Mouse (Mus musculus): ENCODE results near the gene Proser3. TPM values are rescaled to one million over a fixed set of nuclear protein-coding genes. Genes with fewer than 3 reads are reported as not detected.

Proser3 gene
- polyA plus RNA-seq, 1 experiment from 2014 or later, result 9.6 TPM

- ATAC-seq (ENCODE audit: extremely low read depth, insufficient number of reproducible peaks, low FRiP score, low TSS enrichment), result no peak
- 77% methylated on average over 9 of the region's 9 CpGs for WGBS
- H3K4me2 ChIP-seq, result no peak overlapping the region
Observed at GRCm38 (mm10) chr7:30590927-30591604, 39.0 kb upstream of the Proser3 start.

DNA sequence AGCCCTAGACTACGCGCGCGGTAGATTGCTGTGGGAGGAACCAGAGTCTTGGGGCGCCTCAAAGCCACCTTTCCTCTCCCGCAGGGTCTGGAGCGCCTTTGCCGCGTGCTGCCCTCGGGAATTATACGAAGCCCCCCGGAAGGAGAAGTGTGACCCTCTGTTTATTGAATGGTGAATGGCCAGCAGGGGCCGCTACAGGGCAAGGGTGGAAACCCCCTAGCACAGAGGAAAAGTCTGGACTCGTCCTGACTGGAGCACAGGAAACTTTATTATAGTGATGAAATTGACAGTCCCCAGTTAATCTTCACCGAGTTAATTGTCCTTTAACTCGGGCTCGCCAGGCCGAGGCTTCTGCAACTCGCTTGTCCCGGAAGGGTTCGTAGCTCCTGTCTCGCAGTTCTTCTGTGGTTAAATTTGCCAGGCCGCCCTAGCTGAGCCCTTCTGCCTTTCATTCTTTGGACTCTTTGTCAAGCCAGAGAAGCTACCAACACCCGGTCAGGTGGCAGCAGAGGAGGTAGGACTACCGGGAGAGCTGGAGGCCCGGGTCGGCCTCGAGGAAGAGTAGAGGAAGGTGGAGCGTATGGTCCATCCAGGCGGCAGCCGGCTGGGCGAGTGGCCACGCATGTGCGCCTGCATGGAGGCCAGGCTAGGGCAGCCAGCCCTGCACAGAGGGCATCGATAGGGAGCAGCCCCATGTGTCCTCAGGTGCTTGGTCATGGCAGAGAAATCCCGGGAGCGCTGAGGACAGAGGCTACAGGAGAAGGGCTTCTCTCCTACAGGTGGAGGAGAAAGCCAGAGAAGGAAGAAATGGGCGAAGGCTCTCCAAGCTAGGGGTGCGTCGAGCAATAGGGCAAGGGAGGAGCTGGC lies 37.6 kb upstream of the Proser3 start:
- Histone ChIP-seq H3K4me3 (peak overlapping the region; percentile 80), H3K27ac (replicated peaks) (peak overlapping the region; percentile 90), H3K27me3 (replicated peaks) (peaks cover 4% of the 10 kb centered on the region), H3K4me1 (peaks cover 23% of the 10 kb centered on the region), H3K9me3 (no peaks in the 10 kb centered on the region), H3K9ac (peak overlapping the region; percentile 96), H3K36me3 (peaks cover 23% of the 10 kb centered on the region), H3K4me2 (peak overlapping the region; percentile 98)
- ATAC-seq (ENCODE audit: extremely low read depth, insufficient number of reproducible peaks, low FRiP score, low TSS enrichment), result peak; percentile 29; the same call in 1 of the 2 replicates
- 26% methylated on average over 40 of the region's 40 CpGs for WGBS

More at GRCm38 (mm10) chr7:30590927-30591604, 39.0 kb upstream of the Proser3 start:
- Histone ChIP-seq H3K27ac (replicated peaks) (no peak overlapping the region), H3K4me1 (peaks cover 23% of the 10 kb centered on the region), H3K27me3 (replicated peaks) (peaks cover 15% of the 10 kb centered on the region), H3K36me3 (peaks cover 9% of the 10 kb centered on the region), H3K9ac (peak overlapping the region; percentile 50; the same call in 1 of the 2 replicates), H3K4me3 (no peak overlapping the region), H3K9me3 (no peaks in the 10 kb centered on the region)

GRCm38 (mm10) chr7:30588676-30589434 lies 36.8 kb upstream of the Proser3 start, which contains the start of gene Kmt2b:
TSS of gene Kmt2b (minus strand) at chr7:30588726.
- H3K4me1 ChIP-seq, result peaks cover 23% of the 10 kb centered on the region
- no peaks in the 10 kb centered on the region; the same call in 1 of the 2 replicates for H3K27me3 ChIP-seq (replicated peaks)
- peak; percentile 92 for ATAC-seq (ENCODE audit: extremely low read depth, insufficient number of reproducible peaks, low FRiP score, low TSS enrichment)
- H3K36me3 ChIP-seq, result peaks cover 31% of the 10 kb centered on the region
- no peaks in the 10 kb centered on the region for H3K9me3 ChIP-seq
- WGBS, result under 1% methylated on average over 63 of the region's 68 CpGs
- H3K4me3 ChIP-seq, result peak within 1 kb of the TSS; percentile 80
- peak within 1 kb of the TSS; percentile 90 for H3K27ac ChIP-seq (replicated peaks)
- peak within 1 kb of the TSS; percentile 96 for H3K9ac ChIP-seq
- H3K4me2 ChIP-seq, result peak within 1 kb of the TSS; percentile 98

GRCm38 (mm10) chr7:30587842-30588667 lies 36.0 kb upstream of the Proser3 start:
- Histone ChIP-seq H3K4me2 (peak overlapping the region; percentile 98), H3K36me3 (peaks cover 39% of the 10 kb centered on the region), H3K4me1 (peaks cover 23% of the 10 kb centered on the region), H3K9ac (peak overlapping the region; percentile 96), H3K27me3 (replicated peaks) (no peaks in the 10 kb centered on the region), H3K4me3 (peak overlapping the region; percentile 80), H3K9me3 (no peaks in the 10 kb centered on the region), H3K27ac (replicated peaks) (peak overlapping the region; percentile 90)
- under 1% methylated on average over 67 of the region's 67 CpGs for WGBS
- peak; percentile 2; the same call in 1 of the 2 replicates for ATAC-seq (ENCODE audit: extremely low read depth, insufficient number of reproducible peaks, low FRiP score, low TSS enrichment)

- Histone ChIP-seq H3K4me1 (peaks cover 23% of the 10 kb centered on the region), H3K4me2 (peak overlapping the region; percentile 98), H3K4me3 (peak overlapping the region; percentile 80), H3K9ac (peak overlapping the region; percentile 96), H3K36me3 (peaks cover 54% of the 10 kb centered on the region), H3K27ac (replicated peaks) (no peak overlapping the region), H3K27me3 (replicated peaks) (no peaks in the 10 kb centered on the region), H3K9me3 (no peaks in the 10 kb centered on the region)
- ATAC-seq (ENCODE audit: extremely low read depth, insufficient number of reproducible peaks, low FRiP score, low TSS enrichment), result no peak
- 89% methylated on average over 28 of the region's 28 CpGs for WGBS
Observed at GRCm38 (mm10) chr7:30586455-30587020, 34.4 kb upstream of the Proser3 start.

GRCm38 (mm10) chr7:30585170-30585569 lies 33.1 kb upstream of the Proser3 start:
- 96% methylated on average over 7 of the region's 7 CpGs for WGBS
- peaks cover 68% of the 10 kb centered on the region for H3K36me3 ChIP-seq
- H3K4me3 ChIP-seq, result no peak overlapping the region
- H3K27ac ChIP-seq (replicated peaks), result no peak overlapping the region
- peaks cover 22% of the 10 kb centered on the region for H3K4me1 ChIP-seq
- no peaks in the 10 kb centered on the region for H3K27me3 ChIP-seq (replicated peaks)
- H3K4me2 ChIP-seq, result no peak overlapping the region
- H3K9me3 ChIP-seq, result no peaks in the 10 kb centered on the region
- ATAC-seq (ENCODE audit: extremely low read depth, insufficient number of reproducible peaks, low FRiP score, low TSS enrichment), result no peak
- H3K9ac ChIP-seq, result no peak overlapping the region

DNA sequence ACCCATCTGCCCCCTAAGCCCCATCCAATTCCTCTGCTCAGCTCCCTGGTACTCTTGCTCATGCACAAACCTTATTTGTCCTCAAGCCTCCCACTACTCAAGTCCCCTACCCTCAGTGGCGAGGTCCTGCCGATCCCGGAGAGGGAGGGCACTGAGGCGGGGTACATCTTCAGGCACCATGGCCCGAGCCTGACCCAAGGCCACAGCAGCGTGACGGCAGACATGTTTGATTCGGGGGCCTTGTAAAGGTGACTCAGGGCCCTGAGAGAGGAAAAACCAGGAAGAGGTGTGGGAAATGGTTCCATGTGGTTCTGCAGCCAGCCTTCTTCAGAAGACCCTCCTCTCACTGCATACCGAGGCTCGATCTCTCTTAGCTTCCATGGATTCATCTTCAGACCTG lies 32.2 kb upstream of the Proser3 start:
- Histone ChIP-seq H3K27ac (replicated peaks) (no peak overlapping the region), H3K9me3 (no peaks in the 10 kb centered on the region), H3K27me3 (replicated peaks) (no peaks in the 10 kb centered on the region), H3K9ac (no peak overlapping the region), H3K4me3 (no peak overlapping the region), H3K4me1 (peaks cover 15% of the 10 kb centered on the region), H3K36me3 (peaks cover 76% of the 10 kb centered on the region), H3K4me2 (no peak overlapping the region)
- 96% methylated on average over 10 of the region's 10 CpGs for WGBS
- ATAC-seq (ENCODE audit: extremely low read depth, insufficient number of reproducible peaks, low FRiP score, low TSS enrichment), result no peak

DNA sequence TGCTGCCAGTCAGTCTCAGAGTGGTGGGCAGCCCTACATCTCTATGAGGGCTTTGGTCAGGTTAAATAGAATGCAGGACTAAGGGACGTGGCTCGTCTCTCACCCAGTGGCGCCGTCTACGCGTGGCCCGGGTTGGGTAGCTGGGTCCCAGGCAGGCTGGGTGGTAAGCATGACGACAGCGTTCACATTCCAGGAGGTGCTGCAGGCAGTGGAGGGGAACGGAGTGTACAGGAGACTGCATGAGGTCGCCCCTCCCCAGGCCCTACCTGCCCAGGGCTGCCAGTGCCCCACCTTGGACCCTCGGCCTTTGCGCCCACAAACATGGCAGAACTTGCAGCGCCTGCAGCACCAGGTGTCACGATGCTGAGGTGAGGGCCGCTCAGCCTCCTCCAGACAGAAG lies 29.4 kb upstream of the Proser3 start:
- Histone ChIP-seq H3K27me3 (replicated peaks) (no peaks in the 10 kb centered on the region), H3K36me3 (peaks cover 100% of the 10 kb centered on the region), H3K9ac (no peak overlapping the region), H3K4me3 (no peak overlapping the region), H3K4me2 (no peak overlapping the region), H3K9me3 (no peaks in the 10 kb centered on the region), H3K27ac (replicated peaks) (no peak overlapping the region), H3K4me1 (peaks cover 3% of the 10 kb centered on the region)
- ATAC-seq (ENCODE audit: extremely low read depth, insufficient number of reproducible peaks, low FRiP score, low TSS enrichment), result no peak
- 93% methylated on average over 16 of the region's 16 CpGs for WGBS

- Histone ChIP-seq H3K36me3 (peaks cover 100% of the 10 kb centered on the region), H3K9me3 (no peaks in the 10 kb centered on the region), H3K27me3 (replicated peaks) (no peaks in the 10 kb centered on the region), H3K4me1 (no peaks in the 10 kb centered on the region), H3K4me2 (no peak overlapping the region), H3K4me3 (no peak overlapping the region), H3K27ac (replicated peaks) (no peak overlapping the region), H3K9ac (no peak overlapping the region)
- WGBS, result 94% methylated on average over 8 of the region's 8 CpGs
- ATAC-seq (ENCODE audit: extremely low read depth, insufficient number of reproducible peaks, low FRiP score, low TSS enrichment), result no peak
Observed at GRCm38 (mm10) chr7:30579950-30580349, 27.9 kb upstream of the Proser3 start.

- ATAC-seq (ENCODE audit: extremely low read depth, insufficient number of reproducible peaks, low FRiP score, low TSS enrichment), result no peak
- Histone ChIP-seq H3K27ac (replicated peaks) (no peak overlapping the region), H3K36me3 (peaks cover 98% of the 10 kb centered on the region), H3K27me3 (replicated peaks) (no peaks in the 10 kb centered on the region), H3K4me2 (no peak overlapping the region), H3K9me3 (no peaks in the 10 kb centered on the region), H3K4me1 (0 out of 2 replicates have a peak, but pooled peaks cover 3% of the 10 kb centered on the region), H3K4me3 (no peak overlapping the region), H3K9ac (no peak overlapping the region)
- WGBS, result 68% methylated on average over 2 of the region's 2 CpGs
Observed at GRCm38 (mm10) chr7:30572969-30573368, 20.9 kb upstream of the Proser3 start.
